Mouse (Mus musculus): ENCODE measurements around the gene Pola2. TPM values are rescaled to one million over a fixed set of nuclear protein-coding genes. Genes with fewer than 3 reads are reported as not detected.
A peak's percentile ranks its signal among the peaks of the same experiment; 100 is the strongest.

Pola2 gene
- polyA plus RNA-seq, 1 experiment: 45.1 TPM

DNA sequence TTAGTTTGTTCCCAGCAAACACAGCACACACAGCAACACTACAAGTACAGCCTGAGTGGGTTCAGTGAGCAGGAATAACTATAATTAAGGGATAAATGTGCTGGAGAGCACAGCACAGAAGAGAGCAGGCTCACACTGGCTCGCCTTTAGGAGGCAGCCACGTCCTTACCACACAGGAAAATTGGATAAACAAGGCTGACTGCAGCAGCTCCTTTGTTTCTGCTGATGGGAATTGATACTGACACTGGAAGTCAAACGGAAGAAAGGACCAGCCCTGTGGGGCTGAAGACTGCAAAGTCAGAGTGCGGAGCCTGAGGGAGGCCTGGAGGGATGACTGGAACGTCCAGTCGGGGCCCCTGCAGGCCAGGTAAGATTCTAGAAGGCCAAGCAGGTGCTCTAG, 53.8 kb downstream of the Pola2 start:
- H3K79me3 ChIP-seq (ENCODE audit: low read depth): peaks cover 56% of the 10 kb centered on the region
- peak overlapping the region; percentile 18 for H3ac ChIP-seq (ENCODE audit: control insufficient read depth, insufficient read length, low read depth)
- peaks cover 86% of the 10 kb centered on the region for H3K79me2 ChIP-seq (ENCODE audit: control insufficient read depth, insufficient read depth)
- no peak overlapping the region for H3K4me3 ChIP-seq (ENCODE audit: insufficient read depth, poor library complexity, severe bottlenecking)
- H3K36me3 ChIP-seq (ENCODE audit: control insufficient read depth, insufficient read depth): peaks cover 36% of the 10 kb centered on the region
- no peak for TF ChIP-seq FOSL1 (IDR thresholded peaks at IDR 0.05; ENCODE audit: insufficient read depth, low read length, poor library complexity, severe bottlenecking)
- no peak for TF ChIP-seq CEBPB (IDR thresholded peaks at IDR 0.05; ENCODE audit: low read depth)
- no peaks in the 10 kb centered on the region for H3K27me3 ChIP-seq (ENCODE audit: control insufficient read depth, insufficient read depth, insufficient read length)

DNA sequence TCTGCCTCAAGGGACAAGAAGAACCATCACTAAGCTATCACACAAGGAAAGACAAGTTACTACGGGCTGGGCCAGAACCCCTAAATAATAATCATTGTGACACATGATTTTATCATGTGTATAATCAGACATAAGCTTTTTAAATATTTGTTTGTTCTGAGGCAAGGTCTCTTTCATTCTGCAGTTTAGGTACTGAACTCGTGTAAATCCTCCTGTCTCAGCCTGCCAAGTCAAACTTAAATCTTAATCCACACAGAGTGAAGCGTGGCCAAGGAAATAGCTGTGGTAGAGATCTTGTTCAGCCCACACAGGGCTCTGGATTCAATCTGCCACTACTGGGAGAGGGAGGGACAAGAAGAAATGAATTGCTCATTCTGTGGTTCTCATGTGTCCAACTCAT, 56.7 kb downstream of the Pola2 start:
- Histone ChIP-seq H3ac (ENCODE audit: control insufficient read depth, insufficient read length, low read depth) (no peak overlapping the region), H3K4me3 (ENCODE audit: insufficient read depth, poor library complexity, severe bottlenecking) (no peak overlapping the region), H3K79me3 (ENCODE audit: low read depth) (peaks cover 49% of the 10 kb centered on the region), H3K79me2 (ENCODE audit: control insufficient read depth, insufficient read depth) (peaks cover 59% of the 10 kb centered on the region), H3K36me3 (ENCODE audit: control insufficient read depth, insufficient read depth) (peaks cover 57% of the 10 kb centered on the region), H3K27me3 (ENCODE audit: control insufficient read depth, insufficient read depth, insufficient read length) (no peaks in the 10 kb centered on the region)
- TF ChIP-seq USF1 (IDR thresholded peaks at IDR 0.05; ENCODE audit: low read depth): no peak
- no peak for TF ChIP-seq CEBPB (IDR thresholded peaks at IDR 0.05; ENCODE audit: low read depth)
- TF ChIP-seq MYOD1 (IDR thresholded peaks at IDR 0.05; ENCODE audit: control insufficient read depth, insufficient read length, low read depth): no peak
- no peak for TF ChIP-seq CTCF (IDR thresholded peaks at IDR 0.05; ENCODE audit: control insufficient read depth, insufficient read depth, insufficient read length)
- TF ChIP-seq MAX (IDR thresholded peaks at IDR 0.05): no peak
- TF ChIP-seq MYOG (IDR thresholded peaks at IDR 0.05; ENCODE audit: control insufficient read depth, extremely low read depth, insufficient read length): no peak
- no peak for TF ChIP-seq FOSL1 (IDR thresholded peaks at IDR 0.05; ENCODE audit: insufficient read depth, low read length, poor library complexity, severe bottlenecking)

DNA sequence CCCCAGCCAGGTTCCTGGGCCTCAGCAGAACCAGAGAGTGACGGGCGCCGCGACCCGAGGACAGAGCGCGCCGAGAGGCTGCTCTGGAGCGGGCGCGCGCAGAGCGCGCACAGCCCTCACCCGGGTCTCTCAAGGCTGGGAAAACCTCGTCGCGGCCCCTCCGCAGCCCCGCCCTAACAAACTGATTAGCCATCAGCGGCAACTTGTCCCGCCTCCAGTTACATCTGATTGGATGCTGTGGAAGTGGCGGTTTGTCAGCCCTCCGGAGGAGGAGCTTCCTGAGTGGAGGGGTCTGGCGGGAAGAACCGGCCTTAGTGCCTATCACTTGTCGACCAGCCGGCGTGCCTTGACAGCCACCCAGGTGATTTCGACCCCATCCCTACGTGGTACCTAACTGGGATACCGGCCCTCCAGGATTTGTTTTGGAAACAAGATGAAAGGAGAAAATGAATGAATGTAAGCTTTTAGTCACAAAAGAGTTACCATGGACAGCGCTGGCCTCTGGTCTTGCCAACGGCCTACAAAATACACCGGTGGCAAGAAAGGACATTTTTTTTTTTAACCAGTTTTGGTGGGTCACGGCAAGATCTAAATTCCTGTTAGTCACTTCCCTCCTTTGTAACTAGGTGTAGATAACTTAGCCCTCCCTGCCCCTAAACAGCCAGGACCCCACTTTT, 69.9 kb downstream of the Pola2 start, which contains the start of gene Tigd3:
Tigd3 (minus strand) TSS at position 148 of the 677 bp plus-strand sequence.
- H3K4me3 ChIP-seq (ENCODE audit: insufficient read depth, poor library complexity, severe bottlenecking): peak within 1 kb of the TSS; percentile 28

DNA sequence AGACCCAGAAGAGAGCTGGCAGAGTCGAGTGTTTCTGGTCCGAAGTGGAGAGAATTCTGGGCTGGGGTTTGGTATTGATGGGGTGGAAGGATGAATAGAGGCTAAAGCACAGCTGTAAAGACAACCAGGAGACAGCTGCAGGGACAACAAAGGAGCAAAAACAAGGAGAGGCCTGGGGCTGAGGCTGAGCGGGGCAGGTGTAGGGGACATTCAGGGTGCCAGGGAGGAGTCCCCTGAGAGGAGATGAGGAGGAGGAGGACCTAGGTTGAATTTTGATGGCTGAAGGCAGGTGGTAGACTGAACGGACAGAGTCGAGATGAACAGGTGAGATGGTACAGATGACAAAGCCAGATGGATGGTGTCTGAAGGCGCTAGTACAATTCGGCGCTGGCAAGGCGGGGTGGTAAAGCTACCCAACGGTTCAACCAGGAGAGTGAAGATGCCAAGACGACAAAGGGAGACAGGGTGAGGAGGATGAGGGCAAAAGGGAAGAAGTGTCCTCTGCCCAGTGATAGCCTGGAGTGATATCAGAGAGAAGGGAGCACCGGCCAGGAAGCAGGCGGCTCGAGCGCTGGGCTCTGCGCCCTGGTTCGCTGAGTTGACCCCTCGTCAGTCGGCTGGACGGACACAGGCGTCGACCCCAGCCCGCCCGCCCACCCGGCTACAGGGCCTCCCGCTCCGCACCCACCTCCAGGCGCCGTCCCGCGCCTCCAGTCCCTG, 70.6 kb downstream of the Pola2 start:
- H3K27me3 ChIP-seq (ENCODE audit: control insufficient read depth, insufficient read depth, insufficient read length): no peaks in the 10 kb centered on the region

More for the DNA sequence above, 69.9 kb downstream of the Pola2 start, which contains the start of gene Tigd3:
- TF ChIP-seq MAX (IDR thresholded peaks at IDR 0.05): no peak
- no peak for TF ChIP-seq CEBPB (IDR thresholded peaks at IDR 0.05; ENCODE audit: low read depth)
- TF ChIP-seq USF1 (IDR thresholded peaks at IDR 0.05; ENCODE audit: low read depth): no peak
- TF ChIP-seq MYOD1 (IDR thresholded peaks at IDR 0.05; ENCODE audit: control insufficient read depth, insufficient read length, low read depth): no peak
- no peak for TF ChIP-seq MYOG (IDR thresholded peaks at IDR 0.05; ENCODE audit: control insufficient read depth, extremely low read depth, insufficient read length)
- TF ChIP-seq CTCF (IDR thresholded peaks at IDR 0.05; ENCODE audit: control insufficient read depth, insufficient read depth, insufficient read length): no peak
- TF ChIP-seq FOSL1 (IDR thresholded peaks at IDR 0.05; ENCODE audit: insufficient read depth, low read length, poor library complexity, severe bottlenecking): no peak
- Histone ChIP-seq H3K79me2 (ENCODE audit: control insufficient read depth, insufficient read depth) (no peaks in the 10 kb centered on the region), H3K79me3 (ENCODE audit: low read depth) (no peaks in the 10 kb centered on the region), H3K27me3 (ENCODE audit: control insufficient read depth, insufficient read depth, insufficient read length) (no peaks in the 10 kb centered on the region), H3K36me3 (ENCODE audit: control insufficient read depth, insufficient read depth) (peaks cover 36% of the 10 kb centered on the region), H3ac (ENCODE audit: control insufficient read depth, insufficient read length, low read depth) (peak within 1 kb of the TSS; percentile 76)

DNA sequence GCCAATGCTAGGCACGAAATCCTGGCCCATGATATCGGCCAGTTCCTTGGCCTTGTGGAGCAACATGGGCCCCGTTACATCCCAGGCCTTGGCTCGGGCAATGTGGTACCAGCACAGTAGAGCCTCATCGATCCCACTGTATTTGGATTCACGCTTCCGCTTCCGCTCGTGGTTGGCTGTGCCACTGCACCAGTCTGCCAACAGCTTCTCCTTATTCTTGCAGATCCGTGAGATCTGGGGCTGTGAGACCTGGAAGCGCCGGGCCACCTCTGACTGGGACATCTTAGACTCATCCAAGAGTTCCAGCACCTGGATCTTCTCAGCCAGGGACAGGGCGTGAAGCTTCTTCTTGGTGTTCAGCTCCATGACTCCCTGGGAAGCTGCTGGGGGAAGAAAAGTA, 71.3 kb downstream of the Pola2 start:
- peaks cover 26% of the 10 kb centered on the region for H3K36me3 ChIP-seq (ENCODE audit: control insufficient read depth, insufficient read depth)
- no peaks in the 10 kb centered on the region for H3K79me3 ChIP-seq (ENCODE audit: low read depth)
- H3ac ChIP-seq (ENCODE audit: control insufficient read depth, insufficient read length, low read depth): no peak overlapping the region
- no peaks in the 10 kb centered on the region for H3K27me3 ChIP-seq (ENCODE audit: control insufficient read depth, insufficient read depth, insufficient read length)
- no peaks in the 10 kb centered on the region for H3K79me2 ChIP-seq (ENCODE audit: control insufficient read depth, insufficient read depth)
- no peak for TF ChIP-seq CTCF (IDR thresholded peaks at IDR 0.05; ENCODE audit: control insufficient read depth, insufficient read depth, insufficient read length)
- no peak for TF ChIP-seq CEBPB (IDR thresholded peaks at IDR 0.05; ENCODE audit: low read depth)
- no peak for TF ChIP-seq MYOD1 (IDR thresholded peaks at IDR 0.05; ENCODE audit: control insufficient read depth, insufficient read length, low read depth)
- no peak for TF ChIP-seq FOSL1 (IDR thresholded peaks at IDR 0.05; ENCODE audit: insufficient read depth, low read length, poor library complexity, severe bottlenecking)
- no peak for TF ChIP-seq MAX (IDR thresholded peaks at IDR 0.05)
- TF ChIP-seq MYOG (IDR thresholded peaks at IDR 0.05; ENCODE audit: control insufficient read depth, extremely low read depth, insufficient read length): no peak
- TF ChIP-seq USF1 (IDR thresholded peaks at IDR 0.05; ENCODE audit: low read depth): no peak
- H3K4me3 ChIP-seq (ENCODE audit: insufficient read depth, poor library complexity, severe bottlenecking): no peak overlapping the region

More for the DNA sequence above, 70.6 kb downstream of the Pola2 start:
- Histone ChIP-seq H3K4me3 (ENCODE audit: insufficient read depth, poor library complexity, severe bottlenecking) (peak overlapping the region; percentile 28), H3ac (ENCODE audit: control insufficient read depth, insufficient read length, low read depth) (peak overlapping the region; percentile 76), H3K79me2 (ENCODE audit: control insufficient read depth, insufficient read depth) (no peaks in the 10 kb centered on the region), H3K36me3 (ENCODE audit: control insufficient read depth, insufficient read depth) (peaks cover 31% of the 10 kb centered on the region), H3K79me3 (ENCODE audit: low read depth) (no peaks in the 10 kb centered on the region)
- TF ChIP-seq MYOD1 (IDR thresholded peaks at IDR 0.05; ENCODE audit: control insufficient read depth, insufficient read length, low read depth) (no peak), USF1 (IDR thresholded peaks at IDR 0.05; ENCODE audit: low read depth) (no peak), FOSL1 (IDR thresholded peaks at IDR 0.05; ENCODE audit: insufficient read depth, low read length, poor library complexity, severe bottlenecking) (no peak), CEBPB (IDR thresholded peaks at IDR 0.05; ENCODE audit: low read depth) (no peak), MAX (IDR thresholded peaks at IDR 0.05) (no peak), CTCF (IDR thresholded peaks at IDR 0.05; ENCODE audit: control insufficient read depth, insufficient read depth, insufficient read length) (no peak), MYOG (IDR thresholded peaks at IDR 0.05; ENCODE audit: control insufficient read depth, extremely low read depth, insufficient read length) (no peak)
